Mouse (Mus musculus) liver, embryonic 11.5 days (tissue): ENCODE measurements at regions not wholly inside any gene's neighbourhood (a gene's known extent, or its start where the extent isn't known, plus 50 kb on each side); places are given as distances from the start of the nearest gene placed in this dataset.

Experiments used
- ATAC-seq: fragments of 200-750 bp; cut with Nextera tagmentation; replicated peaks from 2 replicates; pipeline ENCODE4 v1.8.0; 2017; ENCODE audit warnings: moderate number of reproducible peaks, mild to moderate bottlenecking, moderate TSS enrichment, moderate library complexity; ENCODE audit not compliant: low FRiP score
- DNase-seq: peaks from one replicate; pipeline ENCODE4 v3.0.0-alpha.2; 2017; ENCODE audit warnings: low spot score
- H3K27ac ChIP-seq: fragments of 300-500 bp; sonication (generic); 2 replicates; pipeline ENCODE4 v1.5.1; 2014; ENCODE audit warnings: mild to moderate bottlenecking, low read depth, low read length, control low read depth
- H3K27me3 ChIP-seq: fragments of 300-500 bp; sonication (generic); replicated peaks from 2 replicates; pipeline ENCODE4 v1.6.1; 2014; ENCODE audit warnings: low read length, mixed read lengths; ENCODE audit not compliant: control insufficient read depth, insufficient read depth
- H3K36me3 ChIP-seq: fragments of 300-500 bp; sonication (generic); 2 replicates; pipeline ENCODE4 v1.6.1; 2014; ENCODE audit warnings: mild to moderate bottlenecking, low read length, moderate library complexity, mixed read lengths; ENCODE audit not compliant: control insufficient read depth, insufficient read depth
- H3K4me1 ChIP-seq: fragments of 300-500 bp; sonication (generic); replicated peaks from 2 replicates; pipeline ENCODE4 v1.6.1; 2014; ENCODE audit warnings: low read length, mixed read lengths; ENCODE audit not compliant: control insufficient read depth, insufficient read depth
- H3K4me2 ChIP-seq: fragments of 300-500 bp; sonication (generic); 2 replicates; pipeline ENCODE4 v1.6.1; 2014; ENCODE audit warnings: mild to moderate bottlenecking, control low read depth, moderate library complexity
- H3K4me3 ChIP-seq: fragments of 300-500 bp; sonication (generic); 2 replicates; pipeline ENCODE4 v1.5.1; 2014; ENCODE audit warnings: low read depth, low read length, control low read depth
- H3K9ac ChIP-seq: fragments of 300-500 bp; sonication (generic); 2 replicates; pipeline ENCODE4 v1.6.1; 2014; ENCODE audit warnings: low read depth, low read length, control low read depth
- H3K9me3 ChIP-seq: fragments of 300-500 bp; sonication (generic); 2 replicates; pipeline ENCODE4 v1.6.1; 2016; ENCODE audit warnings: low read length, inconsistent platforms, mixed read lengths; ENCODE audit not compliant: control insufficient read depth
- WGBS: fragments of 180-500 bp; shearing (Covaris S2); extraction: QIAGEN DNeasy Blood & Tissue Kit; methylation state at CpG from one replicate; pipeline ENCODE4 v1.1.7; 2014; 5-methylcytosine and 5-hydroxymethylcytosine counted together

- Histone ChIP-seq H3K9me3 (no peaks in the 10 kb centered on the region), H3K27me3 (no peaks in the 10 kb centered on the region), H3K36me3 (no peaks in the 10 kb centered on the region), H3K4me3 (no peak overlapping the region), H3K9ac (no peak overlapping the region), H3K4me2 (no peak overlapping the region), H3K4me1 (no peaks in the 10 kb centered on the region), H3K27ac (no peak overlapping the region)
- 33% methylated on average over 1 of the region's 1 CpGs for WGBS
- no peak for DNase-seq
- ATAC-seq = no peak
Measured at GRCm38 (mm10) chr11:48558053-48558452, 242.1 kb upstream of the Rack1 start.

- Histone ChIP-seq H3K9ac (no peak overlapping the region), H3K9me3 (no peaks in the 10 kb centered on the region), H3K27me3 (no peaks in the 10 kb centered on the region), H3K4me1 (no peaks in the 10 kb centered on the region), H3K36me3 (no peaks in the 10 kb centered on the region), H3K4me3 (no peak overlapping the region), H3K4me2 (no peak overlapping the region), H3K27ac (no peak overlapping the region)
- WGBS = 77% methylated on average over 3 of the region's 3 CpGs
- ATAC-seq (no peak), DNase-seq (no peak)
Measured at GRCm38 (mm10) chr11:48552006-48552405, 248.1 kb upstream of the Rack1 start.

GRCm38 (mm10) chr11:48551201-48551600, 248.9 kb upstream of the Rack1 start:
- Histone ChIP-seq H3K27me3 (no peaks in the 10 kb centered on the region), H3K9ac (no peak overlapping the region), H3K4me2 (no peak overlapping the region), H3K36me3 (no peaks in the 10 kb centered on the region), H3K9me3 (no peaks in the 10 kb centered on the region), H3K4me1 (no peaks in the 10 kb centered on the region), H3K4me3 (no peak overlapping the region), H3K27ac (no peak overlapping the region)
- 50% methylated on average over 2 of the region's 2 CpGs for WGBS
- DNase-seq = no peak
- ATAC-seq = no peak

GRCm38 (mm10) chr11:48526316-48526715, 273.8 kb upstream of the Rack1 start:
- Histone ChIP-seq H3K9me3 (no peaks in the 10 kb centered on the region), H3K4me1 (no peaks in the 10 kb centered on the region), H3K27ac (no peak overlapping the region), H3K4me2 (no peak overlapping the region), H3K4me3 (no peak overlapping the region), H3K27me3 (no peaks in the 10 kb centered on the region), H3K36me3 (no peaks in the 10 kb centered on the region), H3K9ac (no peak overlapping the region)
- ATAC-seq = no peak
- 70% methylated on average over 3 of the region's 3 CpGs for WGBS
- no peak for DNase-seq

- Histone ChIP-seq H3K4me1 (no peaks in the 10 kb centered on the region), H3K4me3 (no peak overlapping the region), H3K36me3 (no peaks in the 10 kb centered on the region), H3K27ac (no peak overlapping the region), H3K27me3 (no peaks in the 10 kb centered on the region), H3K4me2 (no peak overlapping the region), H3K9me3 (no peaks in the 10 kb centered on the region), H3K9ac (no peak overlapping the region)
- ATAC-seq (no peak), DNase-seq (no peak)
- 68% methylated on average over 5 of the region's 5 CpGs for WGBS
Measured at GRCm38 (mm10) chr11:48525517-48525916, 274.6 kb upstream of the Rack1 start.

- Histone ChIP-seq H3K9ac (no peak overlapping the region), H3K36me3 (no peaks in the 10 kb centered on the region), H3K27ac (no peak overlapping the region), H3K4me2 (no peak overlapping the region), H3K9me3 (no peaks in the 10 kb centered on the region), H3K4me3 (no peak overlapping the region), H3K27me3 (no peaks in the 10 kb centered on the region), H3K4me1 (no peaks in the 10 kb centered on the region)
- no peak for DNase-seq
- WGBS = 77% methylated on average over 3 of the region's 3 CpGs
- ATAC-seq = no peak
Measured at GRCm38 (mm10) chr11:48506886-48507285, 293.2 kb upstream of the Rack1 start.

- ATAC-seq (no peak), DNase-seq (no peak)
- no peak overlapping the region for H3K4me3 ChIP-seq
- H3K9ac ChIP-seq = no peak overlapping the region
- H3K9me3 ChIP-seq = no peaks in the 10 kb centered on the region
- 59% methylated on average over 10 of the region's 10 CpGs for WGBS
- no peaks in the 10 kb centered on the region for H3K4me1 ChIP-seq
- H3K4me2 ChIP-seq = no peak overlapping the region
- H3K27me3 ChIP-seq = no peaks in the 10 kb centered on the region
- no peaks in the 10 kb centered on the region for H3K36me3 ChIP-seq
- H3K27ac ChIP-seq = no peak overlapping the region
Measured at GRCm38 (mm10) chr11:48502011-48502806, 297.9 kb upstream of the Rack1 start.

GRCm38 (mm10) chr11:48499057-48499456, 301.1 kb upstream of the Rack1 start:
- Histone ChIP-seq H3K9me3 (no peaks in the 10 kb centered on the region), H3K36me3 (no peaks in the 10 kb centered on the region), H3K4me1 (no peaks in the 10 kb centered on the region), H3K27me3 (no peaks in the 10 kb centered on the region), H3K9ac (no peak overlapping the region), H3K27ac (no peak overlapping the region), H3K4me2 (no peak overlapping the region), H3K4me3 (no peak overlapping the region)
- no peak for DNase-seq
- ATAC-seq = no peak
- WGBS = 58% methylated on average over 1 of the region's 1 CpGs

GRCm38 (mm10) chr11:48488308-48488707, 311.8 kb upstream of the Rack1 start:
- no peaks in the 10 kb centered on the region for H3K36me3 ChIP-seq
- ATAC-seq = no peak
- 79% methylated on average over 1 of the region's 1 CpGs for WGBS
- H3K9me3 ChIP-seq = no peaks in the 10 kb centered on the region
- no peak for DNase-seq
- no peak overlapping the region for H3K9ac ChIP-seq
- no peak overlapping the region for H3K27ac ChIP-seq
- H3K4me2 ChIP-seq = no peak overlapping the region
- no peaks in the 10 kb centered on the region for H3K4me1 ChIP-seq
- H3K27me3 ChIP-seq = no peaks in the 10 kb centered on the region
- no peak overlapping the region for H3K4me3 ChIP-seq
